Mouse (Mus musculus) midbrain, postnatal 0 days (tissue): ENCODE measurements around the gene 1190005I06Rik. TPM values are rescaled to one million over a fixed set of nuclear protein-coding genes. Genes with fewer than 3 reads are reported as not detected.

Experiments
- ATAC-seq: fragments of 200-750 bp; cut with Nextera tagmentation; 2 replicates; pipeline ENCODE4 v1.8.0; 2017; ENCODE audit warnings: moderate number of reproducible peaks, mild to moderate bottlenecking, moderate TSS enrichment, moderate library complexity; ENCODE audit not compliant: low FRiP score
- DNase-seq: peaks from one replicate; pipeline ENCODE4 v3.0.0-alpha.2; 2015; ENCODE audit warnings: low spot score
- H3K27ac ChIP-seq: fragments of 300-500 bp; sonication (generic); 2 replicates; pipeline ENCODE4 v1.5.1; 2014; ENCODE audit warnings: low read depth, mild to moderate bottlenecking, low read length, mixed read lengths
- H3K27me3 ChIP-seq: fragments of 300-500 bp; sonication (generic); 2 replicates; pipeline ENCODE4 v1.6.1; 2014; ENCODE audit warnings: low read length, control low read depth, mixed read lengths; ENCODE audit not compliant: insufficient read depth
- H3K36me3 ChIP-seq: fragments of 300-500 bp; sonication (generic); 2 replicates; pipeline ENCODE4 v1.6.1; 2014; ENCODE audit warnings: low read length, control low read depth, mixed read lengths; ENCODE audit not compliant: insufficient read depth
- H3K4me1 ChIP-seq: fragments of 300-500 bp; sonication (generic); 2 replicates; pipeline ENCODE4 v1.6.1; 2014; ENCODE audit warnings: mild to moderate bottlenecking, control low read depth, antibody characterized with exemption, low read length, mixed read lengths; ENCODE audit not compliant: insufficient read depth
- H3K4me2 ChIP-seq: fragments of 300-500 bp; sonication (generic); 2 replicates; pipeline ENCODE4 v1.6.1; 2014; ENCODE audit warnings: low read depth, mild to moderate bottlenecking, low read length, mixed read lengths; ENCODE audit not compliant: poor library complexity, severe bottlenecking
- H3K4me3 ChIP-seq: fragments of 300-500 bp; sonication (generic); 2 replicates; pipeline ENCODE4 v1.5.1; 2014; ENCODE audit warnings: low read depth, mild to moderate bottlenecking, low read length, moderate library complexity
- H3K9ac ChIP-seq: fragments of 300-500 bp; sonication (generic); replicated peaks from 2 replicates; pipeline ENCODE4 v1.6.1; 2014; ENCODE audit warnings: mild to moderate bottlenecking, low read length, moderate library complexity, mixed read lengths; ENCODE audit not compliant: poor library complexity, severe bottlenecking
- H3K9me3 ChIP-seq: fragments of 300-500 bp; sonication (generic); 2 replicates; pipeline ENCODE4 v1.6.1; 2016; ENCODE audit warnings: low read length, control low read depth
- CTCF ChIP-seq: IDR thresholded peaks from 2 replicates; pipeline ENCODE4 v1.5.1; 2016; ENCODE audit warnings: antibody characterized with exemption, mild to moderate bottlenecking
- WGBS: fragments of 180-500 bp; shearing (Covaris S2); extraction: QIAGEN DNeasy Blood & Tissue Kit; methylation state at CpG from one replicate; pipeline ENCODE4 v1.1.7; 2014; 5-methylcytosine and 5-hydroxymethylcytosine counted together
- polyA plus RNA-seq: library from polyadenylated mRNA; unstranded; fragments of >200 nt; fragmentation: Nextera tagmentation; extraction: Ambion mirVana; gene quantifications from 2 replicates; pipeline ENCODE4 v1.2.1, GENCODE M21; 2015
- total RNA-seq: library from RNA; depleted of rRNA; stranded (reverse); fragments of >200 nt; gene quantifications from 2 replicates; pipeline ENCODE4 v1.2.3, GENCODE M21; 2014; rRNA removed

The 1190005I06Rik gene
- total and polyA plus RNA-seq, 2 experiments from 2014 or later: 25.4 to 30.9 TPM

- no peaks in the 10 kb centered on the region for H3K27me3 ChIP-seq
- peaks cover 26% of the 10 kb centered on the region for H3K36me3 ChIP-seq
- no peak for TF ChIP-seq CTCF
- 21% methylated on average over 8 of the region's 8 CpGs for WGBS
- H3K4me3 ChIP-seq: no peak overlapping the region
- peak overlapping the region; percentile 77 for H3K27ac ChIP-seq
- DNase-seq (peak; percentile 63), ATAC-seq (no peak)
- H3K4me2 ChIP-seq: peak overlapping the region; percentile 16; the same call in 1 of the 2 replicates
- peaks cover 33% of the 10 kb centered on the region for H3K4me1 ChIP-seq
- no peak overlapping the region for H3K9ac ChIP-seq
- H3K9me3 ChIP-seq: no peaks in the 10 kb centered on the region
Measured at GRCm38 (mm10) chr8:120563348-120563724, 84.1 kb downstream of the 1190005I06Rik start.

DNA sequence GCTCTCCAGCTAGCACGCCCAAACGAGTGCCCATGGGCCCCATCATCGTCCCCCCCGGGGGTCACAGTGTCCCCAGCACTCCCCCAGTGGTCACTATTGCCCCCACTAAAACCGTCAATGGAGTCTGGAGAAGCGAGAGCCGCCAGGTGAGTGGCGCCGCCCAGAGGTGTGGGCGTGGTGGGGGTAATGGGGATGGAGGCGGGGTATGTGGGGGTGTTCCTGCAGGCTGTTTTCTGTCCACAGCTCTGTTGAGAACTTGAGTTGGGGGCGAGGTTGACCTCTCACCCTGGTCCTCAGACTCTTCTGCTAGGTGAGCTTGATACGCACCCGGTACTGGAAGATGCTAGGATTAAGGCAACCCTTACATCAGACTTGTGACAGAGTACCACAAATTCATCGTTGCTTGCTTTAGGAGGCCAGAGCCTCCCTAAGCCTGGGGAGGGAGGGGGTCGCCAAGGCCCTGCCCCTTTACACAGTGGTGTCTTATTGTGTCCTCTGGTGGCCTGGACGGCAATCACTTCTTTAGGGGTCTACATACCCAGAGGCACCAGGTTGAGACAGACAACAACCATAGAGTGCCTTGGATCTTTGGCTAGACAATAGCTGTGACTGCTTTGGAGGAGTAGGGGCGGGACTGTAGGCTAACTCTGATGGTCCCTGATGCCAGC, 84.6 kb downstream of the 1190005I06Rik start:
- Histone ChIP-seq H3K4me3 (no peak overlapping the region), H3K27me3 (no peaks in the 10 kb centered on the region), H3K4me2 (no peak overlapping the region), H3K9me3 (no peaks in the 10 kb centered on the region), H3K9ac (no peak overlapping the region), H3K4me1 (peaks cover 33% of the 10 kb centered on the region), H3K36me3 (peaks cover 21% of the 10 kb centered on the region), H3K27ac (peak overlapping the region; percentile 77)
- TF ChIP-seq CTCF: no peak
- DNase-seq: no peak
- ATAC-seq: no peak
- 82% methylated on average over 18 of the region's 18 CpGs for WGBS

DNA sequence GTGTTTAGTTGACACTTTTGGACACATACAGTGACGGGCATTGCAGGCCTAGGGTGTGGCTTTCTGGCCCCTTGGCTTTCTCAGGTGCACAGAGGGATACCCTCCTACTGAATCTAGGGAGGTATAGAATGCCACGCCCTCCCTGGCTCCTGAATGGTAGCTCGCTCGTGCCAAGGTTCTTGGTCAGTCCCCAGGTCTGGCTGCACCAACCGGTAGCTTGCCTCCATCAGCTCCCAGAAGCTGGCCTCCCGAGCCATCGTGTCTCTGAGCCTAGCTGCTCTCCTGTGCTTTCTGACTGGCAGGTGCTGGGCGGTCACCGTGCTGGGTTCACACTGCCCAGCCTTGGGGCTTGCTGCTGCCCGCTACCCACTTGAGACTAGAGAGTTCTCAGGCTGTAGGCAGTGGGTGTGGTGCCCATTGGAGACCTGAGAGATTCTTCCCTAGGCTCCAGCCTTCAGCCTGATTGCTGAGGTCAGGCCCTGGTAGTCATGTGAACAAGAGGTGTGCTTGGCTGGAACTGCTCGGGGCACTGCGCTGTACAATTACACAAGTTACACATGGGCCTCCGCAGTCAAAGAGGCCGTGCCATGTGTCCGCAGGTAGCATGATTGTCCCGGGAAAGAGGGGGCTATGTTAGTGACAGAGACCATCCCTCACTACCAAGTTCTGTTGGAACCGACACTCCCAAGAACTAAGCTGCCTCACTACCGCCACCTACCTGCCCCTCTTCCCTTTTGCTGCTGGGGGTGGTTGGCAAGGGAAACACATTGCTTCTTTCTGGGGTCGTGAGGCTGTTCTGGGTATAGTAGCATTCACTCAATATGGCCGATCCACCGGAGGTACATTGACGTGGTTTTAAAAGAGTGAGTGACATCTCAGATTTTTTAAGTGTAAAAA, 85.6 kb downstream of the 1190005I06Rik start:
- Histone ChIP-seq H3K36me3 (peaks cover 11% of the 10 kb centered on the region; the same call in 1 of the 2 replicates), H3K4me1 (peaks cover 39% of the 10 kb centered on the region), H3K27me3 (no peaks in the 10 kb centered on the region), H3K4me3 (no peak overlapping the region), H3K4me2 (no peak overlapping the region), H3K9ac (no peak overlapping the region), H3K27ac (no peak overlapping the region), H3K9me3 (no peaks in the 10 kb centered on the region)
- no peak for DNase-seq
- 85% methylated on average over 22 of the region's 22 CpGs for WGBS
- no peak for ATAC-seq
- peak; percentile 68 for TF ChIP-seq CTCF

GRCm38 (mm10) chr8:120560535-120560934, 86.9 kb downstream of the 1190005I06Rik start:
- TF ChIP-seq CTCF: no peak
- Histone ChIP-seq H3K36me3 (peaks cover 6% of the 10 kb centered on the region; the same call in 1 of the 2 replicates), H3K9ac (no peak overlapping the region), H3K4me1 (peaks cover 50% of the 10 kb centered on the region), H3K27ac (no peak overlapping the region), H3K27me3 (no peaks in the 10 kb centered on the region), H3K9me3 (no peaks in the 10 kb centered on the region), H3K4me3 (no peak overlapping the region), H3K4me2 (no peak overlapping the region)
- DNase-seq (no peak), ATAC-seq (no peak)
- WGBS: 67% methylated on average over 5 of the region's 5 CpGs

DNA sequence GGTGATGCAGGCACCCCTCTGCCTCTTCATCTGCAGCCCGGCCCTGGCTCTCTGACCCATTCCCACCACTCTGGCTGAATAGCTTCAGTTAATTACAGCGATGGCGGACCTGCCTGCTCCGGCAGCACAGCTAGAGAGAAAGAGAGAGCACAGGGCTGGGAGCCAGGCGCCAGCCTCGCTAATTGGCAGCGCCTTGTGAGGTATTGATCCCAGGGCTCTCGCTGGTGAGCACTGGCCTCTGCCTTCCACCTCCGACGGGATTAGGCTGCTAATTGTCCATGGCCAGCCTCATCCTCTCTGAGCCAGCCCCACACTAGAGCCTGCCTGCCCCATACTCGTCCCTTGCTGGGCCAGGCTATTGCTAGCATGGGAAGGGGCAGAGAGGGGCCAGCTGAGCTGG, 87.8 kb downstream of the 1190005I06Rik start:
- WGBS: 11% methylated on average over 11 of the region's 11 CpGs
- peak overlapping the region; percentile 32 for H3K27ac ChIP-seq
- H3K9ac ChIP-seq: peak overlapping the region; percentile 33; the same call in 1 of the 2 replicates
- no peak overlapping the region for H3K4me3 ChIP-seq
- peaks cover 9% of the 10 kb centered on the region; the same call in 1 of the 2 replicates for H3K36me3 ChIP-seq
- ATAC-seq (no peak), DNase-seq (peak; percentile 51)
- TF ChIP-seq CTCF: no peak
- no peak overlapping the region for H3K4me2 ChIP-seq
- peaks cover 47% of the 10 kb centered on the region for H3K4me1 ChIP-seq
- no peaks in the 10 kb centered on the region for H3K9me3 ChIP-seq
- H3K27me3 ChIP-seq: no peaks in the 10 kb centered on the region

Other genes starting within 250 kb of the 1190005I06Rik start
- 5.8 and 18.1 TPM in 2 replicates for gene Gins2, start 58.3 kb downstream of the 1190005I06Rik start, total RNA-seq
- 8.4 and 11.3 TPM in 2 replicates for gene Gins2, start 58.3 kb downstream of the 1190005I06Rik start, polyA plus RNA-seq
- gene Gm27021, start 20.4 kb upstream of the 1190005I06Rik start, total RNA-seq: 3.9 and 13.8 TPM in 2 replicates
- 7.9 and 9.1 TPM in 2 replicates for gene Gm27021, start 20.4 kb upstream of the 1190005I06Rik start, polyA plus RNA-seq
- 493 and 558 TPM in 2 replicates for gene Cox4i1, start 20.6 kb upstream of the 1190005I06Rik start, total RNA-seq
- gene Cox4i1, start 20.6 kb upstream of the 1190005I06Rik start, polyA plus RNA-seq: 1,374 and 1,478 TPM in 2 replicates
- 30.5 and 43.2 TPM in 2 replicates for gene Emc8, start 20.9 kb upstream of the 1190005I06Rik start, total RNA-seq
- 91.6 and 95.8 TPM in 2 replicates for gene Emc8, start 20.9 kb upstream of the 1190005I06Rik start, polyA plus RNA-seq
- 3.2 and 3.5 TPM in 2 replicates for gene Irf8, start 88.7 kb upstream of the 1190005I06Rik start, total RNA-seq
- gene Irf8, start 88.7 kb upstream of the 1190005I06Rik start, polyA plus RNA-seq: 5.0 and 5.7 TPM in 2 replicates